Mouse (Mus musculus) T-helper 2 cell (primary cell): ENCODE measurements around the gene Zfp408.

Experiments
- in situ Hi-C: fragments of 300-600 bp; cut with MboI, MseI; formaldehyde crosslinking; loops from one replicate; pipeline ENCODE4 v1.15.1; 2025; ENCODE audit warnings: high pct_unique_total_duplicates

The Zfp408 gene

GRCm38 (mm10) chr2:91649553-91650359, at the start of gene Zfp408, which contains the start of gene Arhgap1:
Gene Zfp408, minus strand, starts transcription at chr2:91649791.
Gene Arhgap1, plus strand, starts transcription at chr2:91649860.
- in situ Hi-C loops, result no loop called here

- in situ Hi-C loops, result no loop called here
Measured at GRCm38 (mm10) chr2:91699225-91699624, 49.6 kb upstream of the Zfp408 start.

- in situ Hi-C loops, result no loop called here
Measured at GRCm38 (mm10) chr2:91696225-91696590, 46.6 kb upstream of the Zfp408 start.

- in situ Hi-C loops, result no loop called here
Measured at GRCm38 (mm10) chr2:91695436-91696224, 46.0 kb upstream of the Zfp408 start.

- in situ Hi-C loops, result no loop called here
Measured at GRCm38 (mm10) chr2:91689452-91689851, 39.9 kb upstream of the Zfp408 start.

GRCm38 (mm10) chr2:91683919-91684318, 34.3 kb upstream of the Zfp408 start:
- in situ Hi-C loops, result no loop called here

- in situ Hi-C loops, result no loop called here
Measured at GRCm38 (mm10) chr2:91682850-91683249, 33.3 kb upstream of the Zfp408 start.

GRCm38 (mm10) chr2:91676961-91677360, 27.4 kb upstream of the Zfp408 start:
- in situ Hi-C loops, result no loop called here

GRCm38 (mm10) chr2:91676420-91676819, 26.8 kb upstream of the Zfp408 start:
- in situ Hi-C loops, result no loop called here

GRCm38 (mm10) chr2:91674895-91675294, 25.3 kb upstream of the Zfp408 start:
- in situ Hi-C loops, result no loop called here

GRCm38 (mm10) chr2:91673587-91673986, 24.0 kb upstream of the Zfp408 start:
- in situ Hi-C loops, result no loop called here

- in situ Hi-C loops, result no loop called here
Measured at GRCm38 (mm10) chr2:91670038-91670437, 20.4 kb upstream of the Zfp408 start.

- in situ Hi-C loops, result no loop called here
Measured at GRCm38 (mm10) chr2:91669326-91669725, 19.7 kb upstream of the Zfp408 start.

- in situ Hi-C loops, result no loop called here
Measured at GRCm38 (mm10) chr2:91667747-91668146, 18.2 kb upstream of the Zfp408 start.

- in situ Hi-C loops, result no loop called here
Measured at GRCm38 (mm10) chr2:91666386-91666910, 16.9 kb upstream of the Zfp408 start.

GRCm38 (mm10) chr2:91664780-91665179, 15.2 kb upstream of the Zfp408 start:
- in situ Hi-C loops, result no loop called here

GRCm38 (mm10) chr2:91660981-91661380, 11.4 kb upstream of the Zfp408 start:
- in situ Hi-C loops, result no loop called here

- in situ Hi-C loops, result no loop called here
Measured at GRCm38 (mm10) chr2:91659657-91660056, 10.1 kb upstream of the Zfp408 start.

- in situ Hi-C loops, result no loop called here
Measured at GRCm38 (mm10) chr2:91656774-91657173, 7.2 kb upstream of the Zfp408 start.

GRCm38 (mm10) chr2:91655827-91656226, 6.2 kb upstream of the Zfp408 start:
- in situ Hi-C loops, result no loop called here

GRCm38 (mm10) chr2:91655388-91655787, 5.8 kb upstream of the Zfp408 start:
- in situ Hi-C loops, result no loop called here

- in situ Hi-C loops, result no loop called here
Measured at GRCm38 (mm10) chr2:91652863-91653262, 3.3 kb upstream of the Zfp408 start.
